Mouse (Mus musculus): ENCODE results near the gene Inip.

DNA sequence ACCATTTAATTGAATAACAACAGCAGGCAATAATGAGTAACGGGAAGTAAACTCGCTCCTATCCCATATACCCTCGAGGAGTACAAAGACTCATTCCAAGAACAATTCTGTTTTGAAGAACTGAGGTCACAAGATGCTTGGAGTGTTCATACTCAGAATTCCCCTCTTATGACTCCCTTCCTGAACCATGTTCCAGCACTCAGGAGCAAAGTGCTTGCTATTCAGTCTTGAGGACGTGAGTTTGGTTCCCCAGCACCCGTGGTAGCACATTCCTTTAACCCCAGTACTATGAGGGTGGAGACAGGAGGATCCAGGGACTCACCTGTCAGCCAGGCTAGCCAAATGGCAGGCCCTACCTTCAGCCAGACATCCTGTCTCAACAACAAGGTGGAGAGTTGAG lies 29.6 kb upstream of the Inip start:
- TF ChIP-seq CTCF (conservative IDR thresholded peaks at IDR 0.05; ENCODE audit: low read length) (no peak), POU5F1 (IDR thresholded peaks at IDR 0.05; ENCODE audit: borderline replicate concordance, low read length) (no peak)
